Mouse (Mus musculus): ENCODE results near the gene Noc4l.

Noc4l gene

GRCm38 (mm10) chr5:110608941-110609340 is 44.3 kb downstream of the Noc4l start:
- DNase-seq, result no peak

GRCm38 (mm10) chr5:110608336-110608735 is 44.9 kb downstream of the Noc4l start:
- no peak for DNase-seq

- DNase-seq, result peak; percentile 45
Observed at GRCm38 (mm10) chr5:110607767-110608166, 45.5 kb downstream of the Noc4l start.

GRCm38 (mm10) chr5:110605531-110606221 is 47.5 kb downstream of the Noc4l start:
- no peak for DNase-seq

GRCm38 (mm10) chr5:110604311-110604710 is 48.9 kb downstream of the Noc4l start:
- DNase-seq, result no peak

- DNase-seq, result no peak
Observed at GRCm38 (mm10) chr5:110603016-110603685, 50.1 kb downstream of the Noc4l start.

Measured in lung, postnatal 36 days (tissue).